Mouse (Mus musculus): ENCODE measurements around the gene Mrgprf. TPM values are rescaled to one million over a fixed set of nuclear protein-coding genes. Genes with fewer than 3 reads are reported as not detected.

Mrgprf gene
- polyA plus RNA-seq, 1 experiment from 2014 or later = 2.7 TPM

- Histone ChIP-seq H3K4me3 (ENCODE audit: low read depth, low read length) (no peak overlapping the region), H3K4me2 (ENCODE audit: low read length) (no peak overlapping the region), H3K9ac (ENCODE audit: low read length) (no peak overlapping the region), H3K27ac (ENCODE audit: low read depth, low read length) (no peak overlapping the region), H3K36me3 (ENCODE audit: control insufficient read depth, insufficient read depth, low read length) (peaks cover 20% of the 10 kb centered on the region), H3K9me3 (replicated peaks; ENCODE audit: control insufficient read depth, low read length) (no peaks in the 10 kb centered on the region), H3K4me1 (ENCODE audit: control insufficient read depth, insufficient read depth, low read length) (no peaks in the 10 kb centered on the region), H3K27me3 (replicated peaks; ENCODE audit: control insufficient read depth, insufficient read depth, low read length) (no peaks in the 10 kb centered on the region)
- ATAC-seq (no peak), DNase-seq (ENCODE audit: low spot score) (no peak)
- WGBS = 89% methylated on average over 3 of the region's 3 CpGs
Observed at GRCm38 (mm10) chr7:145275488-145275887, 25.1 kb upstream of the Mrgprf start.

- no peak for DNase-seq (ENCODE audit: low spot score)
- Histone ChIP-seq H3K27ac (ENCODE audit: low read depth, low read length) (no peak overlapping the region), H3K4me2 (ENCODE audit: low read length) (no peak overlapping the region), H3K27me3 (replicated peaks; ENCODE audit: control insufficient read depth, insufficient read depth, low read length) (no peaks in the 10 kb centered on the region), H3K4me1 (ENCODE audit: control insufficient read depth, insufficient read depth, low read length) (0 out of 2 replicates have a peak, but pooled peaks cover 5% of the 10 kb centered on the region), H3K9me3 (replicated peaks; ENCODE audit: control insufficient read depth, low read length) (no peaks in the 10 kb centered on the region), H3K36me3 (ENCODE audit: control insufficient read depth, insufficient read depth, low read length) (peaks cover 18% of the 10 kb centered on the region), H3K9ac (ENCODE audit: low read length) (no peak overlapping the region), H3K4me3 (ENCODE audit: low read depth, low read length) (no peak overlapping the region)
- 88% methylated on average over 4 of the region's 4 CpGs for WGBS
- ATAC-seq = no peak
Observed at GRCm38 (mm10) chr7:145281396-145281795, 19.2 kb upstream of the Mrgprf start.

- Histone ChIP-seq H3K27me3 (replicated peaks; ENCODE audit: control insufficient read depth, insufficient read depth, low read length) (no peaks in the 10 kb centered on the region), H3K4me1 (ENCODE audit: control insufficient read depth, insufficient read depth, low read length) (0 out of 2 replicates have a peak, but pooled peaks cover 5% of the 10 kb centered on the region), H3K4me2 (ENCODE audit: low read length) (peak overlapping the region; percentile 70), H3K36me3 (ENCODE audit: control insufficient read depth, insufficient read depth, low read length) (peaks cover 18% of the 10 kb centered on the region), H3K9ac (ENCODE audit: low read length) (peak overlapping the region; percentile 65), H3K4me3 (ENCODE audit: low read depth, low read length) (peak overlapping the region; percentile 43), H3K27ac (ENCODE audit: low read depth, low read length) (no peak overlapping the region), H3K9me3 (replicated peaks; ENCODE audit: control insufficient read depth, low read length) (no peaks in the 10 kb centered on the region)
- no peak for DNase-seq (ENCODE audit: low spot score)
- ATAC-seq = no peak
- WGBS = 69% methylated on average over 4 of the region's 4 CpGs
Observed at GRCm38 (mm10) chr7:145283041-145283440, 17.6 kb upstream of the Mrgprf start.

- Histone ChIP-seq H3K36me3 (ENCODE audit: control insufficient read depth, insufficient read depth, low read length) (peaks cover 13% of the 10 kb centered on the region), H3K27me3 (replicated peaks; ENCODE audit: control insufficient read depth, insufficient read depth, low read length) (no peaks in the 10 kb centered on the region), H3K4me1 (ENCODE audit: control insufficient read depth, insufficient read depth, low read length) (0 out of 2 replicates have a peak, but pooled peaks cover 5% of the 10 kb centered on the region), H3K4me3 (ENCODE audit: low read depth, low read length) (peak within 1 kb of the TSS; percentile 43), H3K4me2 (ENCODE audit: low read length) (peak within 1 kb of the TSS; percentile 70), H3K9ac (ENCODE audit: low read length) (peak within 1 kb of the TSS; percentile 65), H3K9me3 (replicated peaks; ENCODE audit: control insufficient read depth, low read length) (no peaks in the 10 kb centered on the region), H3K27ac (ENCODE audit: low read depth, low read length) (no peak within 1 kb of the TSS)
- 3% methylated on average over 18 of the region's 18 CpGs for WGBS
- peak; percentile 97 for ATAC-seq
- peak; percentile 96 for DNase-seq (ENCODE audit: low spot score)
Observed at GRCm38 (mm10) chr7:145283487-145284187, 17.0 kb upstream of the Mrgprf start, which contains the start of gene Tpcn2. Gene Tpcn2, minus strand, starts transcription at chr7:145284011.

- WGBS = 61% methylated on average over 3 of the region's 3 CpGs
- Histone ChIP-seq H3K4me3 (ENCODE audit: low read depth, low read length) (no peak overlapping the region), H3K9ac (ENCODE audit: low read length) (no peak overlapping the region), H3K4me2 (ENCODE audit: low read length) (peak overlapping the region; percentile 70; the same call in 1 of the 2 replicates), H3K4me1 (ENCODE audit: control insufficient read depth, insufficient read depth, low read length) (0 out of 2 replicates have a peak, but pooled peaks cover 5% of the 10 kb centered on the region), H3K36me3 (ENCODE audit: control insufficient read depth, insufficient read depth, low read length) (peaks cover 7% of the 10 kb centered on the region; the same call in 1 of the 2 replicates), H3K27ac (ENCODE audit: low read depth, low read length) (no peak overlapping the region), H3K27me3 (replicated peaks; ENCODE audit: control insufficient read depth, insufficient read depth, low read length) (no peaks in the 10 kb centered on the region), H3K9me3 (replicated peaks; ENCODE audit: control insufficient read depth, low read length) (no peaks in the 10 kb centered on the region)
- DNase-seq (ENCODE audit: low spot score) (no peak), ATAC-seq (no peak; the same call in 1 of the 2 replicates)
Observed at GRCm38 (mm10) chr7:145284293-145284692, 16.3 kb upstream of the Mrgprf start.

- 74% methylated on average over 4 of the region's 4 CpGs for WGBS
- H3K9me3 ChIP-seq (replicated peaks; ENCODE audit: control insufficient read depth, low read length) = no peaks in the 10 kb centered on the region
- no peak overlapping the region for H3K4me3 ChIP-seq (ENCODE audit: low read depth, low read length)
- DNase-seq (ENCODE audit: low spot score) = no peak
- no peak overlapping the region for H3K27ac ChIP-seq (ENCODE audit: low read depth, low read length)
- no peak overlapping the region for H3K9ac ChIP-seq (ENCODE audit: low read length)
- ATAC-seq = no peak
- H3K4me1 ChIP-seq (ENCODE audit: control insufficient read depth, insufficient read depth, low read length) = 0 out of 2 replicates have a peak, but pooled peaks cover 5% of the 10 kb centered on the region
- H3K27me3 ChIP-seq (replicated peaks; ENCODE audit: control insufficient read depth, insufficient read depth, low read length) = no peaks in the 10 kb centered on the region
- no peak overlapping the region for H3K4me2 ChIP-seq (ENCODE audit: low read length)
- H3K36me3 ChIP-seq (ENCODE audit: control insufficient read depth, insufficient read depth, low read length) = no peaks in the 10 kb centered on the region
Observed at GRCm38 (mm10) chr7:145285476-145285875, 15.2 kb upstream of the Mrgprf start.

- Histone ChIP-seq H3K27ac (ENCODE audit: low read depth, low read length) (no peak overlapping the region), H3K9me3 (replicated peaks; ENCODE audit: control insufficient read depth, low read length) (no peaks in the 10 kb centered on the region), H3K4me1 (ENCODE audit: control insufficient read depth, insufficient read depth, low read length) (0 out of 2 replicates have a peak, but pooled peaks cover 5% of the 10 kb centered on the region), H3K4me2 (ENCODE audit: low read length) (no peak overlapping the region), H3K27me3 (replicated peaks; ENCODE audit: control insufficient read depth, insufficient read depth, low read length) (no peaks in the 10 kb centered on the region), H3K9ac (ENCODE audit: low read length) (no peak overlapping the region), H3K4me3 (ENCODE audit: low read depth, low read length) (no peak overlapping the region), H3K36me3 (ENCODE audit: control insufficient read depth, insufficient read depth, low read length) (no peaks in the 10 kb centered on the region)
- DNase-seq (ENCODE audit: low spot score) (no peak), ATAC-seq (no peak)
- WGBS = 86% methylated on average over 6 of the region's 6 CpGs
Observed at GRCm38 (mm10) chr7:145287410-145287809, 13.2 kb upstream of the Mrgprf start.

- Histone ChIP-seq H3K4me2 (ENCODE audit: low read length) (no peak overlapping the region), H3K27me3 (replicated peaks; ENCODE audit: control insufficient read depth, insufficient read depth, low read length) (no peaks in the 10 kb centered on the region), H3K4me3 (ENCODE audit: low read depth, low read length) (no peak overlapping the region), H3K4me1 (ENCODE audit: control insufficient read depth, insufficient read depth, low read length) (no peaks in the 10 kb centered on the region), H3K36me3 (ENCODE audit: control insufficient read depth, insufficient read depth, low read length) (no peaks in the 10 kb centered on the region), H3K27ac (ENCODE audit: low read depth, low read length) (no peak overlapping the region), H3K9me3 (replicated peaks; ENCODE audit: control insufficient read depth, low read length) (no peaks in the 10 kb centered on the region), H3K9ac (ENCODE audit: low read length) (no peak overlapping the region)
- WGBS = 19% methylated on average over 5 of the region's 5 CpGs
- DNase-seq (ENCODE audit: low spot score) = peak; percentile 39
- ATAC-seq = no peak
Observed at GRCm38 (mm10) chr7:145289302-145289701, 11.3 kb upstream of the Mrgprf start.

GRCm38 (mm10) chr7:145291847-145292246 lies 8.8 kb upstream of the Mrgprf start:
- Histone ChIP-seq H3K27ac (ENCODE audit: low read depth, low read length) (no peak overlapping the region), H3K4me3 (ENCODE audit: low read depth, low read length) (no peak overlapping the region), H3K27me3 (replicated peaks; ENCODE audit: control insufficient read depth, insufficient read depth, low read length) (no peaks in the 10 kb centered on the region), H3K36me3 (ENCODE audit: control insufficient read depth, insufficient read depth, low read length) (no peaks in the 10 kb centered on the region), H3K4me2 (ENCODE audit: low read length) (no peak overlapping the region), H3K9ac (ENCODE audit: low read length) (no peak overlapping the region), H3K4me1 (ENCODE audit: control insufficient read depth, insufficient read depth, low read length) (no peaks in the 10 kb centered on the region), H3K9me3 (replicated peaks; ENCODE audit: control insufficient read depth, low read length) (no peaks in the 10 kb centered on the region)
- whole genome bisulfite sequencing = 97% methylated on average over 2 of the region's 2 CpGs
- no peak for ATAC-seq
- DNase-seq (ENCODE audit: low spot score) = no peak
